Mouse (Mus musculus): Measurements from ENCODE around the gene Ripor3. TPM values are rescaled to one million over a fixed set of nuclear protein-coding genes. Genes with fewer than 3 reads are reported as not detected.

The Ripor3 gene
- polyA plus RNA-seq, 1 experiment = 18.2 TPM

- no peak for TF ChIP-seq GATA1 (IDR thresholded peaks at IDR 0.05; ENCODE audit: low read length)
These were observed 6.0 kb downstream of the Ripor3 start for GRCm38 (mm10) chr2:168004369-168004768.

- TF ChIP-seq GATA1 (IDR thresholded peaks at IDR 0.05; ENCODE audit: low read length) = no peak
These were observed 7.0 kb downstream of the Ripor3 start for GRCm38 (mm10) chr2:168003431-168003830.

GRCm38 (mm10) chr2:168002884-168003283 lies 7.5 kb downstream of the Ripor3 start:
- TF ChIP-seq GATA1 (IDR thresholded peaks at IDR 0.05; ENCODE audit: low read length) = no peak

- no peak for TF ChIP-seq GATA1 (IDR thresholded peaks at IDR 0.05; ENCODE audit: low read length)
These were observed 8.2 kb downstream of the Ripor3 start for GRCm38 (mm10) chr2:168002188-168002587.

GRCm38 (mm10) chr2:167999145-167999743 lies 11.2 kb downstream of the Ripor3 start:
- no peak for TF ChIP-seq GATA1 (IDR thresholded peaks at IDR 0.05; ENCODE audit: low read length)

- no peak for TF ChIP-seq GATA1 (IDR thresholded peaks at IDR 0.05; ENCODE audit: low read length)
These were observed 12.9 kb downstream of the Ripor3 start for GRCm38 (mm10) chr2:167997562-167997961.

- no peak for TF ChIP-seq GATA1 (IDR thresholded peaks at IDR 0.05; ENCODE audit: low read length)
These were observed 13.7 kb downstream of the Ripor3 start for GRCm38 (mm10) chr2:167996672-167997215.

GRCm38 (mm10) chr2:167995870-167996635 lies 14.4 kb downstream of the Ripor3 start:
- no peak for TF ChIP-seq GATA1 (IDR thresholded peaks at IDR 0.05; ENCODE audit: low read length)

GRCm38 (mm10) chr2:167993260-167993659 lies 17.2 kb downstream of the Ripor3 start:
- no peak for TF ChIP-seq GATA1 (IDR thresholded peaks at IDR 0.05; ENCODE audit: low read length)

- no peak for TF ChIP-seq GATA1 (IDR thresholded peaks at IDR 0.05; ENCODE audit: low read length)
These were observed 21.1 kb downstream of the Ripor3 start for GRCm38 (mm10) chr2:167989310-167989709.

- TF ChIP-seq GATA1 (IDR thresholded peaks at IDR 0.05; ENCODE audit: low read length) = no peak
These were observed 22.8 kb downstream of the Ripor3 start for GRCm38 (mm10) chr2:167987640-167988039.

GRCm38 (mm10) chr2:167986762-167987161 lies 23.7 kb downstream of the Ripor3 start:
- no peak for TF ChIP-seq GATA1 (IDR thresholded peaks at IDR 0.05; ENCODE audit: low read length)

GRCm38 (mm10) chr2:167984946-167985345 lies 25.5 kb downstream of the Ripor3 start:
- no peak for TF ChIP-seq GATA1 (IDR thresholded peaks at IDR 0.05; ENCODE audit: low read length)

- no peak for TF ChIP-seq GATA1 (IDR thresholded peaks at IDR 0.05; ENCODE audit: low read length)
These were observed 26.0 kb downstream of the Ripor3 start for GRCm38 (mm10) chr2:167984371-167984770.

- no peak for TF ChIP-seq GATA1 (IDR thresholded peaks at IDR 0.05; ENCODE audit: low read length)
These were observed 27.8 kb downstream of the Ripor3 start for GRCm38 (mm10) chr2:167982646-167983045.

- TF ChIP-seq GATA1 (IDR thresholded peaks at IDR 0.05; ENCODE audit: low read length) = no peak
These were observed 30.0 kb downstream of the Ripor3 start for GRCm38 (mm10) chr2:167980391-167980790.

GRCm38 (mm10) chr2:167978271-167978670 lies 32.1 kb downstream of the Ripor3 start:
- no peak for TF ChIP-seq GATA1 (IDR thresholded peaks at IDR 0.05; ENCODE audit: low read length)
